Mouse (Mus musculus): ENCODE measurements around the gene Ier3.

GRCm38 (mm10) chr17:35870151-35870883 is 48.8 kb downstream of the Ier3 start:
- TF ChIP-seq CTCF (IDR thresholded peaks at IDR 0.05; ENCODE audit: insufficient read depth, low read depth, low read length) (no peak), POLR2A (IDR thresholded peaks at IDR 0.05; ENCODE audit: insufficient read depth, low read depth, low read length) (no peak)

Measured in olfactory bulb, adult 2 months (tissue).